Mouse (Mus musculus) lung, adult 2 months (tissue): ENCODE data around the gene Aar2.

ENCODE experiments used
- CTCF ChIP-seq: fragments of 200-500 bp; IDR thresholded peaks from 2 replicates; pipeline ENCODE4 v1.5.1; 2011; ENCODE audit warnings: mild to moderate bottlenecking, low read length, control low read depth; ENCODE audit not compliant: insufficient read depth
- POLR2A ChIP-seq: fragments of 200-500 bp; IDR thresholded peaks from 2 replicates; pipeline ENCODE4 v1.6.1; 2011; ENCODE audit warnings: low read depth, mild to moderate bottlenecking, control low read depth, low read length, borderline replicate concordance; ENCODE audit errors: extremely low read depth

DNA sequence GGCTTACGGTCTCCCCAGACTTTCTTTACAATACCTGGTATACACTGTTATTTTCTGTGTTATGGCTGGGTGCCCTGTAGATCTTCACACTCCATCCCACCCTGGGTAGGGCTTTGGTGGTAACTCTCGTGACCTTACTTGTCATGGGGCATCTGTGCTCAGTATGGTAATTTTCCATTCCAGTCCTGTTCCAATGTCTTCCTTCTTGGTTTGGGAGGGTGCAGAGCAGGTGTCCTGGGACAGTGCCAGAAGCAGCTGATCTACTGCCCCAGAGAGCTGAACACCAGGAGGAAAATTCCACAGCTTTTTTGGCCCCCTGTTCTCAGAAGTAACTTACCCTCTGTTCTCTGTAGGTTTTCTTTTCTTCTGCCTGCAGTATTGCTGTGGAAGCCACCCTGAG is 19.1 kb downstream of the Aar2 start:
- TF ChIP-seq CTCF (no peak), POLR2A (no peak)
